Mouse (Mus musculus) thymus, postnatal 0 days (tissue): Measurements from ENCODE around the gene Iqsec1. TPM values are rescaled to one million over a fixed set of nuclear protein-coding genes. Genes with fewer than 3 reads are reported as not detected.

ENCODE experiments used
- DNase-seq: peaks from one replicate; pipeline ENCODE4 v3.0.0-alpha.2; 2015; ENCODE audit warnings: low spot score
- polyA plus RNA-seq: library from polyadenylated mRNA; unstranded; fragments of >200 nt; fragmentation: Nextera tagmentation; extraction: Ambion mirVana; gene quantifications from 2 replicates; pipeline ENCODE4 v1.2.1, GENCODE M21; 2015

Iqsec1 gene
- polyA plus RNA-seq, 1 experiment from 2014 or later: 5.4 TPM

DNA sequence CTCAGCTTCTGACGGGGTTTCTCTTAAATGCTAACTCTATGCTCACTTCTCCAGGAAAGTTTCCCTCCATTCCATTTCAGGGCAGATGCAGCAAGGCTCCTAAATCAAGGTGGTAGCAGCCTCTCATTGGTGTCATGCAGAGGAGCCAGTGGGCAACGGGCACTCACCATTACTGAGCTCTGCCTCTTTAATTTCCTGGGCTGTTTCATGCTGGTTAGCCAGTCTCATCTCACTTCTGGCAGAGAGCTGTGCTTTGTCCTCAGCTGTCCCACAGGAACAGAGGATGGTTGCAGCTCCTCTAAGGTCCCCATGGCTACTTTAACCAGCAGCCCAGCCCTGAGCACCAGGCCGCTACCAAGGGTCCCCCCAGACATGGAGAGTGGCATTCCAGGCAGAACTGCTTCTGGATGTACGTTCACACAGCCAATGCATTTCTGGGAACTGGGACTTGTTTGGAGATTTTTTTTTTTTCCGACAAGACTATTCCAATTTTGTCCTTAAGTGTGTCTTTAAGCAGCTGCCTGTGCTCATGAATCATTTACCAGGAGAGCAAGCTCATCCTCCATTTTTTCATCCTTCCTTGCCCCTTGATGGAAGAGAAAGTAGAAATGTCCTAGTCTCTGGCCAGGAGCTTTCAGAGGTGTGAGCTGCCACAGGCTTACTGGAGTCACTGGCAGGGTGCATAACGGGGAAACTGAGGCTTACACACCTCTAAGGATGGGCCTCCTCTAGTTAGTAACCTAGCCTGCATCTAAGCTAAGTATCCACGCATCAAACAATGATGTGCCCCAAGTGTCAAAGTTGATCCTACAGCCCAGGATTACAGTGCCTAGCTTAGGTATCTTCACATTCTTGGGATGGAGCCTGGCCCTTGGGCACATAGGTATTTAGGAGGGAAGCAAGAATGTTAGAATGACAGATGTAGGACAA lies 98.9 kb downstream of the Iqsec1 start:
- DNase-seq: no peak

DNA sequence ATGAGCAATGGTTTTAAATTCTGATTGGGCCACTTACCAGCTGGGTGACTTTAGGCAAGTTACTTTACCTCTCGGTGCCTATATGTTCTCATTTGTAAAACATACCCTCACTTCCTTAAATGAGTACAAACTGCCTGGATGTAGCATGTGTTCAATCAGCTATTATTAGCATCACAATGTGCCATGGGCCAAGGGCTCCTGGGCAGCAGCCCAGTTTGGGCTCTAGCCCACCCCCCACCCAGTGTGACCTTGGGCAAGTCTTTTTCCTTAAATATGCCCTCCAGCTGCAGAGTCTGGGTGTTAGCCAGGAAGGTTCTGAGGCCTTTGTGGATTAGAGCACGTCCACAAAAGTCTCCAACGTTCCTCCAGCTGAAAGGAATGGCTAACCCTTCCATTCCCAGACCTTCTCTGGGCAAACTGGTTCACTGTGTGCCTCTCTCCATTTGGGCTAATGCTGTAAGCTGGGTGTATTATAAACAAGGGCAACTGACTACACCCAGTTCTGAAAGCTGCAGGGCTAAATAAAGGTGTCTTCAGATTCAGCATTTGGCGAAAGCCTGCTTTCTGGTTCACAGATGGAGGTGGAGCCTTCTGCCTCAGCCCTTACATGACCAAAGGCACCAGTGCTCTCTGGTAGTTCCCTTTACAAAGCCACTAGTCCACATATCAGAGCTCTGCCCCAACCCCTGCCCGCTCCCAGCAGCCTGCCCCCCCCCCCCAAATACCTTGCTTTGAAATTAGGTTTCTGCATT lies 101.3 kb downstream of the Iqsec1 start:
- DNase-seq: no peak

DNA sequence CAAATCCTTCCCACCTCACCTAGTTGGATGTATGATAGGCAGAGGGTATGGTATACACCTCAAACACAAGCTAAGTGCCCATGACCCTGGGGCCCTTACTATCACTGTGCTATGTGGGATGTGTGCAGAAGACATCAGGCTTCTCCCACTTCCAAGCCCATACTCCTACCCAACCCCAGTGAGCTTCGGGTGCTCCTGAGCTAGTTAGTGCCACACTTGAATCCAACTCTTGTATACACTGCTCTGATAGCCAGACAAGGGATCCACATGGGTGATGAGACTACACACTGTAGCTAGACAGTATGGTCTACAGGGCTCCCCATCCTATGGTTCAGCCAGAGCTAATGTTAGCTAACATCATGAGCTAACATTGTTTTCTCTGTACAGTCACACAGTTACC lies 102.9 kb downstream of the Iqsec1 start:
- no peak for DNase-seq

DNA sequence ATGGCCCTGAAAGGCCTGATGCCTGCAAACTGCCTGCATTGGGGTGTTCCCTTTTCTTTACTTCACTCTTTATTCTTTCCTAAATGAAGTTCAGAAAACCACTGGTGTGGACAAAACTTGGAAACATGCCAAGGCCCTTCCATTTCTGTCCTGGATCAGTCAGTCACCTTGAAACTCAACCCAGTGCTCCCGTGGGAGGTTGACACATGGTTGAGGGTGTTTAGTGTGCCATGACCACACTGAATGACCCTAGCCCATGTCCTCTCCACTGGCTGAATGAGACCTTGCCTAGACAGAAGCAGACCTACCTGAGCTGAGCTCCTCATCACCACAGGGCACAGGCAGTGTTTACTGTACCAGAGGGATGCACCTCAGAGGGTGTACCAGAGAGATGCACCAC lies 103.9 kb downstream of the Iqsec1 start:
- DNase-seq: no peak

DNA sequence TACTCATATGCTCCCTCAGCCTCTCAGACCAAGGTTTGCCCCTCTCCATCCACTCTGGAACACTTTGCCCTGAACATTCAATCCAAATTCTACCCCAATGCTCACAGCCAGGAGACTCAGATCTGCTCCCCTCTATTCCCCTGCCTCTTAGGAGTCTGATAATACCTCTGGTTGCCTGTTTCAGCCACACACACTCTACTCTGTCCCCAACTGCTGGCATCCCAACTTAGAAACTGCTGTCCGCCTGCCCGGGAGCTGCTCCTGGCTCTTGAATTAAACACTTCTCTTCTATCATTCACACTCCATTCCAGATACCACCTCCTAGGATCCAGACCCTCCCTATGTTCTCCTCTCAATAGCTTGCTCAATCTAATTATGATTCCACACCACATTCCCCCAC lies 107.5 kb downstream of the Iqsec1 start:
- DNase-seq: no peak

DNA sequence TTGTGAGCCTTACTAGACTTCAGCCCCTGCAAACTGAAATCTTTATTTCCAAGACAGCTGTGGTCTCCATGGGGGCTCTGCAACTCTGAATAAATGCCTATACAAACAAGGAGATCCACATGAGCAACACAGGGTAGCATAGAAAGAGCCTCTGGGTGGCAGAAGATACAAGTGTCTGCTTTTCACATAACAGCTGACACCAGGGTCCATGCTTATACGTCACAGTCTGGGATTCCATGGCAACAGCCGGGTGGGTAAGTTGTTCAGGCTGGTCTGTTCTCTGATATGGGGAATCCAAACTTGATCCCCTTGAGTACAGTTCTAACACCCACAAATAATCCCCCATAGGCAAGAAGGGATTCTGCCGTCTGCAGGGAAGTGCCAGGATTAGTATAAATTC lies 108.1 kb downstream of the Iqsec1 start:
- no peak for DNase-seq

DNA sequence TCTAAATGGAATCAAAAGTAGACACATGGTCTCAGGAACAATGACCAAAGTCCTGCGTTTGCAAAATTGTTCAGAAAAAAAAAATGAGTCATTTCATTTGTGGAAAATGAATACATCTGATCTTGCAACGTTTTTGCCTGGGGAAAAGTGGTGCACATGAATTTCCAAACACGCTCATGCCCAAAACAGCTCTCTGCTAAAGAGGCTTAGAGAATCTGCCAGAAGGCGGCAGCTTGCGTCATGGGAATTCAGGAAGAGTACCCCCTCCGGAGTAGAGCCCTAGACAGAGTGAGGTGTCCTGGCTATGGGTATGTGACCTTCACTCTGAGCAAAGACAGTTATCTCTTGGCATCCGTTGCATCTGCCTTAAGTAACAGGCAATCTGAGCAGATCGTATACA lies 116.9 kb downstream of the Iqsec1 start:
- no peak for DNase-seq

DNA sequence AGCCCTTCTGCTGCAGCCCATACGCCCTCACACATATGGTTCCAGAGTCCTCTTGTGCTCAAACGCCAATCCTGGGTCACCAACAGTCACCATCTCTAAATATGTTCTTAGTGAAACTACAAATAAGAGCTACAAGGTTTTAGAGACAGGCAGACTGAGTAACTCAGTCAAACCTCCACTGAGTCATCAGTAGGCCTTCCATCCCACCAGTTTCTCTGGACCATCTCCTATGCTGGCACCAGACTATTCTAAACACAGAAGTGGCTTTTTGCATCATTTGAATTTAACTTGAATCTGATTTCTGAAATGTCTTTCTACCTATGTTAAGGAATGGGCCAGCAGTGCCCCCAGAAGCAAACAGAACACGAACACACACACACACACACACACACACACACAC lies 120.5 kb downstream of the Iqsec1 start:
- no peak for DNase-seq

DNA sequence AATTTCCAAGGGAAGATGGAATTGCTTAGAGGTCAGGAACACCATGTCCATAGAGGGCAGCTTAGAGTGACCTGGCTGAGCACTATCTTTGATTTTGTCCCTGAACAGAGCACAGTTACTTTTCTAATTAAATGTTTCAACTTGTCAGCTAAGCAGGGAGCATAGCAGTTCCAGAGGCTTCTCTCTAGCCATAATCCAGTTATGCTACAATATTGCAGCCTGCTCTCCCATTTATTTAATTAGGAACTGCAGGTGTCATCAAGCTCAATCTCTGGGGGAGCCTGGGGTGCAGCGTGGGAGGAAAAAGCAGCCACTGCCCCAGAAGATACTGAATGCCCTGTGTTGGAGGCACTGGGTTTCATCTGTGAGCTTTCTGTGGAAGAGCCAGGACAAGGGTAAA lies 127.1 kb downstream of the Iqsec1 start:
- no peak for DNase-seq

DNA sequence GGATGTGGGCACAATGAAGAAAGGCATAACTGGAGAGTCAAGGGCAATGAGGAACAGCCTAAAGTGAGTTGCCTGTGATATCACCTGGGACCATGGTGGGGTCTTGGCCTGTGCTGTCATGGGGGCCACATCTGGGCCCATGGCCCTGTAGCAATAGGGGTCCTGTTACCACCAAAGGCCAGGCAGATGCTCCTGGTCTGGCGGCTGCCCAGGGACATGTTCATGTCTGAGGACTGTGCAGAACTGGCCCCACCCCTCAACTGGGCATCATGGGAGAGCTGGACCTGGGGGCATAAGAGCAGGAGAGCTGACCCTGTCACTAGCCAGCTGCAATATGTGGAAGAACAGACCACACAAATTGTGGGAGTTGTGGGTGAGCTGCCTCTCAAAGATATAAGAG lies 130.6 kb downstream of the Iqsec1 start:
- DNase-seq: no peak

DNA sequence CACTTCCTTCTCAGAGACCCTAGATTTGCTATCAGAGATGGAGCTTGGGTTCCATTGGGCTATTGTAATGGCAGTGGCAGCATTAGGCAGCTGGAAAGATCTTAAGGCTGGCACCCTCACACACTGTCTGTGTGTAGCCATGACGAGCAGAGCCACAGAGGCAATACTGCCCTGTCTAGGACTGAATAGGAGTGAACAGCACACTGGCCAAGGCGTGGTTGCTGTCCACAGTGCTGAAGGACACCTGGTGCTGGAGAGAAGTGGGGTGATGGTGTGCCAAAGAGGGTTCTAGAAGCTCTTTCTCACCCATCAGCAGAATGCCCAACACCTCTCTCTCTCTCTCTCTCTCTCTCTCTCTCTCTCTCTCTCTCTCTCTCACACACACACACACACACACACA lies 136.1 kb downstream of the Iqsec1 start:
- DNase-seq: no peak

DNA sequence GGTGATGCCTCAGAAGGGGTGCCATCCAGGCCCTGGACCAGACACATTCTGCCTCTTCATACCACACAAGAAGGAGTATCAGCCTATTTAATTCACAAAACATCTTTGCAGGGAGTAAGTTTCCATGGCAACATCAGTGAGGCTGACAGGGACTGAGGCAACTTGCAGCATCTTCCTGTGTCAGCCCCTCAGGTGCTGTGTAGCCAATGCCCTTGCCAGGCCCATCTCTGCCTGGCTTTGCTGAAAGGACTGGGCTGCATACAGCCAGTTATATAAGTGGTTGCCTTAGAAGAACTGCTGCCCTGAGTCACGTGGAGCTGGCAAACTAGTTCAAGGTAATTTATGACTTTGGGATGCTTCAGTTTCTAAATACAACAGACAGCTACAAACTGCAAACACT lies 140.4 kb downstream of the Iqsec1 start:
- no peak for DNase-seq

DNA sequence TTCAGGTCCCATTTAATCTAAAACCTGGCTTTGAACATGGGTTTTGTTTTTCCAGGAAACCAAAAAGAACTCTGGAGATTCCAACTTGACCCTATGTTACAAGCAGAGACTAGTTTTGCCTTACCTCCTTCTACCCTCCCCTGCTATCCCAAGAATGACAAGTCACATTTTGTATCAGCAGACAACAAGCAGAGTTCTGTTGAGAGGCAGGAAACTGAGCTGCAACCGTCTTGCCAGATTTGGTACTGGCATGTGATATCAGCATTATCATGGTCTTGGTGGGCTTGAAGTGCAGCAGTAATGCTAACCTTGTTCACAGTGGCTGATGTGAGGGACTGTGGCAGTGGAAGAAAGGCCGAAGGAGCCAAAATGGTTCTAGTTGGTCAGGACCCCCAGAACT lies 141.0 kb downstream of the Iqsec1 start:
- no peak for DNase-seq

DNA sequence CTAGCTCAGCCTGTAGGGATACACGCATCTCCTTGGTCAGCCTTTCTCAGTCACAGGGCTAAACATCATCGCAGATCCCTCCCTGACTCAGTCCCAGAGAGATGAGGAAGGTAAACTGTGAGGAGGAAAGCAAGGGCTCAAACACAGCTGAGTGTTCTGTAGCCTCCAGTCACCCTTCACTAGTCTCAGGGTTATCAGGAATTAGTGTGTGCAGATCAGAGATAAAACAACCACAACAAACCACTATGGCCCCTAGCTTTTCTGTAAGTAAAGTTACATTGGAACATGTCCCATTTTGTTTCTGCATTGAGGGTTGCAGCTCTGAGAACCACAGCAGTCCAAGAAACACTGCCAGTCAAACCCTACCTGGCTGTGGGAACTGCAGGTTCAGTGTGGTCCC lies 148.5 kb downstream of the Iqsec1 start:
- no peak for DNase-seq

DNA sequence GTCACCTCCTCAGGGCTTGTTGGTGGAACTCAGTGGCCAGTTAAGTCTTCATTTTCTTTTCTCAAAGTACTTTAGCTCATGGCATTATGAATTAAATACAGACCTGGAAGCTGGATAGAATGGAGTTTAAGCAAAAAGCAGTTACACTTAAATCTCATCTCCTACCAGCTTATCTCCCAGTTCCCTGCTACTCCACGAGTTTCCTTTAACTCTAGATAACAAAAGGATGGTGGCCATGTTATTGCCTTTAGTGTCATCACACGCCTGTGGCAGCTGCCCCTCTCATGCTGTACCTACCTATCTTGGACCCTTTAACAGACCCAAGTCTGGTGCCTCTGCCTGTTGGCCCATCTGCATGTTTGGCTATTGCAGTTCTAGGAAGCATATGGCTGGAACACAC lies 151.7 kb downstream of the Iqsec1 start:
- DNase-seq: no peak

DNA sequence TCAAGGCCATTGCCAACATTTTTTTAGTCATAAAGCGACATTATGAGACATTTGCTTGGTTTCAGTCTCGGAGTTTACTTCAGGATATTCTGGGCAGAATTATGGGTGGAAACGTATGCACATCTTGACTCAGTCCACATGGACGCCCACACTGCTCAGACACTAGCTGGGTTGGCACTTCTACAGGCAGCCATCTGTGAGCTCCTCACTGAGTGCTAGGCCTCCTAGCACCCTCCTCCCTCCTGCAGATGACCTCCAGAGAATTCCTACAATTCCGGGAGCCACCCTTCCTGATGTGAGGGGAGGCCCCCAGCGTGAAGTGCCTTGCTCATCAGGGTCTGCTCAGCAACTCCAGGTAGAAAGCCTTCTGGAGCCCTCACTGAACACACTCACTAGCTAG lies 158.9 kb downstream of the Iqsec1 start:
- DNase-seq: no peak

DNA sequence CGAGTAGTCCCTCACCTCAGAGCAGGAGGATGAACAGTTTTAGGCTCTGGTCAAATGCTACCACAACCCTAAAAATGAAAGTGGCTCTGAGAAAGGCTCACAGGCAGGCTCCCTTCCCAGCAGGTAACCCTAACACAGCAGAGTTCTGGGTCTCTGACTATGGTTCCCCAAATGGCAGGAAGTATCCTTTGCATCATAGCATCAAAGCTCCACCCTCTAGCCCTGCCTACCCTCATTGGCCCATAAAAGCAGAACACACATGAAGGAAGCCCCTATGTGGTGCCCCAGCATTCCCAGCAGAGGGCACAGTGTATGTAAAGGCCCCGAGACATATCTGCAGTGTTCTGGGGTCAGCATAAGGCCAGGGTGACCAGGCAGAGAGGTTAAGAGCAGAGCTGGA lies 163.4 kb downstream of the Iqsec1 start:
- peak; percentile 65 for DNase-seq

DNA sequence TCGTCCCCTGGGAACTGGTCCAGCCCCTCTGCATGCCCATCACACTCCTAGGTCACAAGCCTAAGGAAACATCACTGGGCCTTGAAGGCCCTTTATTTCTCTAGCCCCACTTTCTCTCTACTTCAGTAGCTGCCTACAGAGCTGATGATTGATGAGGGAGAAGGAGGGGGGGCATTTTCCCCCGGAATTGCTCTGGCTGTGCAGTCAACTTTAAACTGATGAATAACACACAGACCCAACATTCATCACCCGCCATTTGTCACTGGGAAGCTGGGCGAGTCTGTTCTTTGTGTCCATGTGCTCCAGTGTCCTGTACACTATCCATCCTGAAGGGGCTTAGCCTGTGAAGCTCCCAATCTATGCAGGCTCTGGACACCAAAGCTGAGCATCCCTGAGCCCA lies 165.2 kb downstream of the Iqsec1 start:
- no peak for DNase-seq

DNA sequence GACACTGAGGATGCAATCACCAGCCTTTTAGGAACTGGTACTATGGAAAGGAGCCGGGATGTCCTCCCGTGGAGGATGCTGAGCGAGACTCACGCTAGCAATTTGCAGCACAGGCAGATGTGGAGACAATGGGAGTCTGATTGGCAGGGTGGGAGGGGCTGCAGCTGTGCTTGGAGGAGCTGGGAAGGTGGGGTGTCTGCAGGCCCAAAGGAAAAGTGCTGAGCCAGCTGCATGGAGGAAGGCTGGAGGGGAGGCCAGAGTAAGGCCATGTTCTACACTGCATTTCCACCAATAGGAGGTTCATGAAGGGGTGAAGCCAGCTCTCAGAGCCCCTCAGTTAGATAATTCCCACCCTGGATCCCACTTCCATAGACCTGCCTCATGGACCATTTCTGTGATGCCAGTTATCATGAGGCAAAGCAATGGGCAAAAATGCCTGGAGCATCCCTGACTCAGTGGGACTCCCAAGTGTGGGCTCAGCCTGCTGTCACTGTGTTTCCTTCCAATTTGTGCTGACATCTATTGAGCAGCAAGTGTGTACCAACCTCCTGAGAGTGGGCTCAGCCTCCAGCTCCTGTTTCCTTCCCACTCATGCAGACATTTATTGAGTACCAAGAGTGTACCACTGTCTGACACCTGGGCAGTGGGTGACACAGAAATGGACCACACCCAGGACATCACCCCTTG lies 166.4 kb downstream of the Iqsec1 start:
- DNase-seq: no peak

DNA sequence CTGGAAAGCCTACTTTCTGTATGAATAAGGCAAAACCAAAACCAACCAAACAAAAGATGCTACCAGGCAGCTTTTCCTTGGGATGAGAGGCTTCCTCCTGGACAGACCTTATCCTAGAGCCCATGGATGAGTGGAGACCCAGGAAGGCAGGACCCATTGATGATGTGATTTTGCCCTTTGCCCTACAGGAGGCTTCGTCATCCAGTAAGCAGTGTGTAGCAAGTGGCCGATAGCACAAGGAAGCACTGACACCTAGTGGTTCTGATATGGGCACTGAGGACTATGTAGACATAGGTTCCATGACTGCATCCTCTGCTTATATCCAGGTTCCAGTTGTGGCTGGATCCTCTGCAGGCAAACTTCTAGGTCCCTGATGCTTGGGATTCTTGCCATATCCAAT lies 168.6 kb downstream of the Iqsec1 start:
- DNase-seq: no peak

DNA sequence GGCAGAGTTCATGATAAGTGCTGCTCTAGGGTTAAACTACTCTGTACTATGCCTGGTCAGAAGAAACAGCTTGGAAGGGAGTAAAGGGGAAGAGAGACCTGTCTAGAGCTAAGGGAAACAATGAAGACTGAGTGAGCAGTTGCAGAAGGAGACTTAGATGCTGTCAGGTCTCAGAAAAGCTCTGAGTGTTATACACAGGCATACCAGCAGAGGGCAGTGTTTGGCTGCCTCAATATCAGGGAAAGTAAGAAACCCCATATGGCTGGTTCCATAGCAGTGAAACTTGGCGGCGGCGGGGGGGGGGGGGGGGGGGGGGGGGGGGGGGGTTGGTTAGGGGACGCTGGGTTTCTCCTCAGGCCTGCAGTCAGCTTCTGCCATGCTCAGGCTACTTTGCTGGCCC lies 169.5 kb downstream of the Iqsec1 start:
- peak; percentile 77 for DNase-seq

DNA sequence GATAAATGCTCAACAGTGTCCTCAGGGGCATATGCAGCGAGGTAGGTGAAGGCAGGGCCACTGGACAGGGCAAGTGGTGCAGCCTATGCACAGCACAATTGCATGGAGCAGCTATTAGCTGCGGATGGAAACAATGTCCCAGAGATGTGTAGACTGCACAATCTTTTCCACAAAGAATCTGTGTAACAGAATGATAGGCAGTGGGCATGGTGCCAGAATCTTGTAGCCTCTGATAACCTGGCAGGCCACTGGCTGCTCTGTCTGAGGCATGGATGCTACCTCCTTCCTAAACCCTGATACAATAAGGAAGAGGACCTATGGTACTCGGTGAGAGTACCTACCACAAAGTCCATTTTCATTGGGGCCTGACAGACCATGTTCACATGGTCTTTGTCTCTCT lies 171.9 kb downstream of the Iqsec1 start:
- no peak for DNase-seq
